Mouse (Mus musculus) thymus, postnatal 25 days (tissue): ENCODE data around the gene Cnot10.
"Not testable (repeated sequence)": the region's sequence is repeated elsewhere in the genome, so short reads cannot be mapped to it uniquely, and the experiment has no call there.

ENCODE experiments used
- DNase-seq: peaks from one replicate; pipeline ENCODE4 v3.0.0; 2022

Cnot10 gene

GRCm38 (mm10) chr9:114648472-114648871, 8.5 kb upstream of the Cnot10 start:
- DNase-seq: not testable (repeated sequence)

- DNase-seq: no peak
These were observed 7.8 kb upstream of the Cnot10 start for GRCm38 (mm10) chr9:114647506-114648432.

- no peak for DNase-seq
These were observed 6.8 kb upstream of the Cnot10 start for GRCm38 (mm10) chr9:114646556-114647505.

DNA sequence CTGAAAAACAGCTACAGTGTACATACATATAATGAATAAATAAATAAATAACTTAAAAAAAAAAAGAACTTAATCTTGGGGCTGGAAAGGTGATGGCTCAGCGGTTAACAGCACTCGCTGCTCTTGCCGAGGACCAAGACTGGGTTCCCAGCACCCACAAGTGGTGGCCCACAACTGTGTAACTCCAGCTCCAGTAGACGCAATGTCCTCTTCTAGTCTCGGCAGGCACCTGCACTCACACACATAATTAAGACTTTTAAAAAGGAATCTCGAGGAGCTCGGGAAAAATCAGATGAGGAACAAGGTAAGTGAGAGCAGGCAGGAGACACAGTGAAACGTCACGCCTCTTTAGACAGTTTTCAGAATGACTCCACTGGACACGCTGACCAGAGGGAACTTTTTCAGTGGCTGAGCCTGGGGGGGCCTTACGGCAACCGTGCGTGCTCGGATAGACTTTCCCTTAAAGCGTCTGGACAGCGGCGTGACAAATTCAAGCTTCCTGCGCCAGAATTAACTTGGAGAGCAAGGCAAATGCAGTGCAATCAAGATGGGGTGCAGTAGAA, 717 bp downstream of the Cnot10 start:
- peak; percentile 10 for DNase-seq

DNA sequence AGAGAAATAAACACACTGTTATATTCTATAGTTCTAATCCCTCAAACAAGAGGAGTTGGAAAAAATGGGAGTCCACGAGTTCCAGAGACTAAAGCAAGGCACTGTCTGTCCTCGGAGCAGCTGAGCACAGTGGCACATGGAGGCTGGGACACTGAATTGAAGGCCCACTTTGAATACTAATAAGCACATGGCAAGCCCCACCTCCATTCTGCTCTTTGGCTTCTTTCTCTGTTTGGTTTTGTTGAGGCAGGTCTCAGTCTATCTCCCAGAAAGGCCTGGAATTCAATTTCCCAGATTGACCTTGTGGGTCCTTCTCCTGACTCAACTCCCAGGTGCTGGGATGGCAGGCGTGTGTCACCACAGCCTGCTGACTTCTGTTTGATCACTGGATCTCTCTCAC, 3.2 kb downstream of the Cnot10 start:
- DNase-seq: no peak

- DNase-seq: no peak
These were observed 3.8 kb downstream of the Cnot10 start for GRCm38 (mm10) chr9:114636150-114636549.

- DNase-seq: no peak
These were observed 7.7 kb downstream of the Cnot10 start for GRCm38 (mm10) chr9:114632331-114632730.

DNA sequence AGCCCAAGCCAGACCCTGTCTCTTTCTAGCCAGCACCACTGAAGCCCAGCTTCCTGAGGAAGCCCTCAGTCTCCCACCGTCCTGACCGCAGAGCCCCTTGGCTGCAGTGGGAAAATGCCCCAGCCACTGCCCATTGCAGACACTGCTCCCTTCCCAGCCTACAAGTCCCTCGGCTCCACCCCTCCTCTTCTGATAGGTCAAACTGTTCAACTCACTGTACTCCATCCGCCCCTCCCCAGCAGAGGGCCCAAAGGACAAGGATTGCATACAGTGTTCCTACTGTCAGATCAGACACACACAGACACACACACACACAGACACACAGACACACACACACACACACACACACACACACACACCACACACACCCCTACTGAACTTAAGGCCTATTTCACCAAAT, 13.3 kb downstream of the Cnot10 start:
- DNase-seq: no peak

- no peak for DNase-seq
These were observed 15.8 kb downstream of the Cnot10 start for GRCm38 (mm10) chr9:114624178-114624577.

GRCm38 (mm10) chr9:114621149-114621548, 18.8 kb downstream of the Cnot10 start:
- DNase-seq: no peak

DNA sequence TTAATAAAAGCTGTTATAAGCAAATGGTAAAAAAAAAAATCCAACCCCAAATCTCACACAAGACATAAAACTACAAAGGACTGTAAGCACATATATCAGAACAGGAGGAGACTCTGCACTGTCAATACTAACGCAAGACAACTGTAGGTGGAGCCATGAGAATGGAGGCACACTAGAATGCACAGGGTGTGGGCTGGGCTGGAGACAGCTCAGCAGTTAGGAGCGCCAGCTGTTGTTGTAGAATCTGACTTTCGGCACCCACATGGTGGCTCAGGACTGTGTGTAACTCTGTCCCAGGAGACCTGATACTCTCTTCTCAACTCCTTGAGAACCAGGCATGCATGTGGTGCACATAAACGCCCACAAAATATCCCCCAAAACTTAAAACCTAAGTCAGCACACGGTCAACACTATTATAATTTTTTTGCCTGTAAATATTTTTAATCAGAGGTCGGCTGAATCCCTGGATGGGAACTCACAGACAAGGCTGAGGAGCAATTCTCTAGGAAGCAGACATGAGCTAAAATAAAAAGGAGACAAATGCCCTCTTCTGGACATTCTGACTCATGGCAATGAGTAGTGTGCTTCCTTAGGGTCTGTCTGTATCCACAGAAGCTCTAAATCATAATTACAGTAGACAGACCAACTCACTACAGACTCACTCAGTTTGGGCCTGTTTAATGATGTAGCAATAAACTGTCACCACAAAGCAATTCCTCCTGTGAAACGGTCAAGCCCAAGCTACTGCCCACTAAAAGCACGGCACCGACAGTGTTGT, 25.6 kb downstream of the Cnot10 start:
- DNase-seq: peak; percentile 48

DNA sequence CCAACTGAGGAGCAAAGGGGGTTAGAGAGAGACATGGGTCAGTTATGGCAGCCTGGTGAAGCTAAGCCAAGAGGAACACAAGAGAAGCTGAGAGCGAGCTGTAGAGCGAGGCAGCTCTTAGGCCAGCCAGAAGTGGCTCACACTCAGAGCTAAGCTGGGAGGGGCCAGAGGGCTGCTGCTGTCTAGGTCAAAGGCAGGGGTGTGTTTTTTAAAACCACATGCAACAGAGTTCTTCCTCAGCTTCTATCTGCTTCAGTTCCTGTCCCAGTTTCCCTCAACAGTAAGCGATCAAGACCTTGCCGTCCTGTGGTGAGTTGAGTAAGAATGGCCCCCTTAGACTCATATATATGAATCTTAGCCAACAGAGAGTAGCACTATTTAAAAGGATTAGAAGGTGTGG, 27.0 kb downstream of the Cnot10 start:
- DNase-seq: peak; percentile 73

DNA sequence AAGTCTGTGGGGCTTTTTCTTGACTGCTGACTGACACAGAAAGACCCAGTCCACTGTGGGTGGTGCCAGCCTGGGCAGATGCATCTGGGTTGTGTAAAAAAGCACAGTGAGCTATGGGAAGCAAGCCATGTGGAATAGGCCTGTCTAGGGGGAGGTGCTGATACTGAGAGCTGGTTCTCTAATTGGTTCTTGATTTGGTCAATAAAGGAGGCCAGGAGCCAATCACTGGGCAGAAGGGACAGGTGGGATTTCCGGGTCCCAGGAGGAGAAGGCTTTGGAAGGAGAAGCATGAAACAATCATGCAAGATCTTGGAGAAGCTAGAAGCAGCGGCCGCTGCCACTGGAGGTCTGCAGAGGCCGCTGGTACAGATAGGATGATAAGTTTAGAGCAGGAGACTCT, 27.4 kb downstream of the Cnot10 start:
- DNase-seq: no peak

GRCm38 (mm10) chr9:114610266-114610665, 29.7 kb downstream of the Cnot10 start:
- DNase-seq: no peak

- no peak for DNase-seq
These were observed 36.0 kb downstream of the Cnot10 start for GRCm38 (mm10) chr9:114603876-114604540.

DNA sequence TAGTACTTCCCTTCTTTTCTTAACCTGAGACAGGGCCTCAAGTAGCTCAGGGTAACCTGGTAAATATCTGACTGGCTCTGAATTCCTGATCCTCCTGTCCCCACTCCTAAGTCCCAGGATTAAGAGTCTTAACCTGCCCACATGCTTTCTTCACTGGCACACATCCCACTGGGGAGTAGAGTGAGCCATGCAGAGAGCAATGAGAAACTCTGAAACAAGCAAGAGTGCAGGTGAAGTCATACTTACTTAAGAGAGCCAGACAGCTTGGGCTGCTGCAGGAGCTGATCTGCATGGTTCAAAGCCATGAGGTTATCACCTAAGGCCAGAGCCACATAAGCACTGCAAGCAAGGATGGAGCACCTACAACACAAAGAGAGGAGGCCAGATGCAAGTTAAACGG, 38.9 kb downstream of the Cnot10 start:
- no peak for DNase-seq

DNA sequence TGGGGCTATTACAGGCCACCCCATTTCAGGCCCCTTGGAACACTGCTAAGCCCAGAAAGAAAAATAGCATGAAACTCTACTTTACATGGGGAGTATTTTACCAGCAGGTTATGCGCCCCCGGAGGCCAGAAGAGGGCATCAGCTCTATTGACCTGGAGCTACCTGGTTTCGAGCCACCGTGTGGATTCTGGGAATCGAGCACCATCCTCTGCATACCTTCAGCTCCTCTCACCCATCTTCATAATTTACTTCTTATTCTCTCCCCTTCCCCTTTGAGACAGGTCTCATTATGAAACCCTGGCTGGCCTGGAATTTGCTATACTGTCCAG, 55.0 kb downstream of the Cnot10 start:
- peak; percentile 20 for DNase-seq

DNA sequence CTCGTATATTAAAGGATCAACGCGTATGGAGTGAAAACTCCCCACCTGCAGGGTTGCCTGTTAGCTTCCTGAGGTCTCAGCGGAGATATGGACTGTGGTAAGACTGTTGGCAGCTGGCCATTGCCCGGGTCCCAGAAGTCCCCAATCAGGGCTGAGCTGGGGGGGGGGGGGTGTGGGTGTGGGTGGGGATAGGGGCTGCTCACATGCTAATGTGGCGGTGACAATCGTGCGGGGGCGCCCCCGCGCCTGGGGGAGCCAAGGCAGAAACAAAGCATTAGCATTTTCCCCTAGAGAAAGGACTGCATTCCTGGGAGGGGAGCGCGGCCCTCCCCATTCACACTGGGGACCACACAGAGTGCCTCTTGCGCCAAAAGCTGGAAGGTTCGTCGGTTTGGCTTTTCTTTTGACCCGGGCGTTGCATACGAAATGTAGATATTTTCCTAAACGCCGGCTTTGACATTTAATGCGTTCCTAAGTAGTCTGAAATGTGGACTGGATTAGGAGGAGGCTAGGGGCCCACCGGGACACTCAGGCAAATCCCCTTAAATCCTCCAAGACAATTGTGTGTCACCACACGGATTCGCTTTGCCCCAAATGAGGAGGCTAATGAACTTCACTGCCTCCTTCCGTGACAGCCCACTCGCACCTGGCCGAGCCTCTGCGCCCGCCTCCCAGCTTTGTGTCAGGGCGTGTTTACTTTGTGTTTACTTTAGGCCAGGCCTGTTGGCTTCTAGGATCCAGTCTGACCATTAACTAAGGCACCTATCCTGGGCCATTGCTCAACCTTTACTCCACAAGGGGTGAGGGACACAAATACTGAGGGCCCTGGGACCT, 55.6 kb downstream of the Cnot10 start:
- no peak for DNase-seq

GRCm38 (mm10) chr9:114583812-114584182, 56.2 kb downstream of the Cnot10 start:
- peak; percentile 45 for DNase-seq

DNA sequence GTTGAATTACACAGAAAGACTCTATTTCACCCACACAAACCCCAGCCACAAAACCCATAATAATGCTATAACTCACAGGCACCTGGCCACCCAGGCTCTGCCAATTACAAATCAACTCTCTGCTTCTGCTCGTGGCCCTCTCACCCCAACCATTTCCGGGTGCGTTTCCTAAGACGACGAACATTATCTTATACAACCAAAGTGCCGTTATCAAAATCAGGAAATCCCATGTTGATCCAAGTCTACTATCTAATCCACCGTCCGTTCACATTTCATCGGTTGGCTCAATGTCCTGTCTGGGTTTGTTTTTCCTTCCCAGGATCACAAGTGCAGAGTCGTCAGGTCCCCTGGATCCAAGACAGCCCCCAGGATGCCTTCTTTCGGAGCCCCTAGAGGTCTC, 61.3 kb downstream of the Cnot10 start:
- DNase-seq: no peak

- DNase-seq: no peak
These were observed 64.0 kb downstream of the Cnot10 start for GRCm38 (mm10) chr9:114576001-114576400.
